22 mouse cellular contexts compared by ENCODE assay signal in the genomic region with DNA sequence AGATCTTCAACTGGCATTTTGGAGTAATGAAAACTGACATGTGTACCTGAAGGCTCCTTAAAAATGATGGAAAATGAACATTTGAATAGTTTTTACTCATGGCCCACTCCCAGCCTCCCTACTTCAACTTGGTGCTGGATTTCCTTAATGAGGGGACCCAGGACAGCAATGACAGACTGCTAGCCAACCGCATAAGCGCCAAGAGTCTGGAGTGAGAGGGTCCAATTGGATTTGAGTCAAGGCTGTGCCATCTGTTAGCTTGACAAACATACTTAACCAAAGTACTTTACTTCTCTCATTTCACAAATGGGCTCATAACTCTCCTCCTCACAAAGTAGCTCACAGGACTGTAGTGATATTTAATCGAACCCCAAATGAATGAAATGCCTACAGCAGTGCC.
DNase-seq lines count a peak whose midpoint lies in the region; ATAC-seq lines count a peak whose summit lies in the region.
"Had no signal": no experiment of that assay in that cellular context is flagged by ENCODE, and none has a peak within 500 bp of the region (broad histone marks: within the 10 kb centered on the region; RNA-seq: fewer than 3 reads in every experiment).

No protein-coding gene starts in this region.

- H3K4me2 ChIP-seq in forebrain, embryonic 14.5 days (ENCODE audit: low read length) = no peak overlapping the region
- H3K4me2 ChIP-seq in forebrain, embryonic 13.5 days = no peak overlapping the region
- H3K4me2 ChIP-seq in midbrain, embryonic 11.5 days = no peak overlapping the region
- no peak overlapping the region for H3K4me2 ChIP-seq in midbrain, embryonic 15.5 days
- H3K4me2 ChIP-seq: embryonic facial prominence, embryonic 12.5 days; embryonic facial prominence, embryonic 15.5 days; heart, embryonic 11.5 days; hindbrain, embryonic 12.5 days; hindbrain, embryonic 15.5 days; intestine, embryonic 15.5 days had no signal

- DNase-seq in forebrain, embryonic 14.5 days (ENCODE audit: low spot score) = peak; percentile 42
- peak; percentile 25 to 26 for DNase-seq in layer of hippocampus, postnatal 10 days (ENCODE audit: low spot score in 2 of 2)
- no peak for DNase-seq in layer of hippocampus, adult 18-20 months (ENCODE audit: low spot score in 2 of 2)
- DNase-seq in midbrain, embryonic 11.5 days (ENCODE audit: low spot score, missing footprints) = peak; percentile 28
- DNase-seq: adrenal gland, adult 2 months; adrenal gland, postnatal 14 days; cerebellum, adult 11 months; cerebellum, adult 2 months; cerebellum, postnatal 25 days; gastrocnemius, adult 2 months; gastrocnemius, postnatal 14 days; kidney, adult 11 months had no signal

- no peak overlapping the region for H3K9ac ChIP-seq in forebrain, embryonic 14.5 days (ENCODE audit: low read length)
- H3K9ac ChIP-seq in forebrain, embryonic 13.5 days = no peak overlapping the region
- no peak overlapping the region for H3K9ac ChIP-seq in midbrain, embryonic 11.5 days (ENCODE audit: low read length)
- no peak overlapping the region for H3K9ac ChIP-seq in midbrain, embryonic 15.5 days
- H3K9ac ChIP-seq: embryonic facial prominence, embryonic 12.5 days; embryonic facial prominence, embryonic 15.5 days; hindbrain, embryonic 12.5 days; hindbrain, embryonic 15.5 days; intestine, embryonic 15.5 days had no signal

- 91% methylated on average over 3 of the region's 3 CpGs for WGBS in forebrain, embryonic 14.5 days
- 88% methylated on average over 3 of the region's 3 CpGs for WGBS in forebrain, embryonic 13.5 days
- 94% methylated on average over 3 of the region's 3 CpGs for WGBS in midbrain, embryonic 11.5 days
- 92% methylated on average over 3 of the region's 3 CpGs for WGBS in midbrain, embryonic 15.5 days

- no peak for ATAC-seq in forebrain, embryonic 14.5 days
- no peak; the same call in 1 of the 2 replicates for ATAC-seq in forebrain, embryonic 13.5 days
- ATAC-seq in midbrain, embryonic 11.5 days (ENCODE audit: low FRiP score) = no peak
- ATAC-seq in midbrain, embryonic 15.5 days (replicated peaks) = no peak
- ATAC-seq in inflammation-experienced regulatory T-cells, adult 6 months = no peak
- ATAC-seq: CD4-positive, CD25-positive, alpha-beta regulatory T cell, adult 4 months; intestine, embryonic 15.5 days had no signal

- no peaks in the 10 kb centered on the region for H3K4me1 ChIP-seq in forebrain, embryonic 14.5 days (ENCODE audit: control insufficient read depth, insufficient read depth, low read length)
- no peaks in the 10 kb centered on the region for H3K4me1 ChIP-seq in forebrain, embryonic 13.5 days
- no peaks in the 10 kb centered on the region for H3K4me1 ChIP-seq in midbrain, embryonic 11.5 days (ENCODE audit: control insufficient read depth, insufficient read depth, low read length)
- H3K4me1 ChIP-seq in midbrain, embryonic 15.5 days = no peaks in the 10 kb centered on the region
- H3K4me1 ChIP-seq: embryonic facial prominence, embryonic 12.5 days; embryonic facial prominence, embryonic 15.5 days; hindbrain, embryonic 12.5 days; hindbrain, embryonic 15.5 days; intestine, embryonic 15.5 days had no signal

- H3K27me3 ChIP-seq in forebrain, embryonic 14.5 days (replicated peaks; ENCODE audit: control insufficient read depth, insufficient read depth, low read length) = no peaks in the 10 kb centered on the region
- H3K27me3 ChIP-seq in forebrain, embryonic 13.5 days = no peaks in the 10 kb centered on the region
- H3K27me3 ChIP-seq in midbrain, embryonic 11.5 days (ENCODE audit: control insufficient read depth, insufficient read depth, low read length) = no peaks in the 10 kb centered on the region
- no peaks in the 10 kb centered on the region for H3K27me3 ChIP-seq in midbrain, embryonic 15.5 days (replicated peaks)
- H3K27me3 ChIP-seq: embryonic facial prominence, embryonic 12.5 days; embryonic facial prominence, embryonic 15.5 days; hindbrain, embryonic 12.5 days; hindbrain, embryonic 15.5 days; intestine, embryonic 15.5 days had no signal

- no peaks in the 10 kb centered on the region for H3K9me3 ChIP-seq in forebrain, embryonic 14.5 days (replicated peaks; ENCODE audit: control insufficient read depth, low read length)
- peaks cover 3% of the 10 kb centered on the region; the same call in 1 of the 2 replicates for H3K9me3 ChIP-seq in forebrain, embryonic 13.5 days (replicated peaks)
- no peaks in the 10 kb centered on the region for H3K9me3 ChIP-seq in midbrain, embryonic 11.5 days (ENCODE audit: control insufficient read depth, low read length)
- H3K9me3 ChIP-seq in midbrain, embryonic 15.5 days = no peaks in the 10 kb centered on the region
- H3K9me3 ChIP-seq: embryonic facial prominence, embryonic 12.5 days; embryonic facial prominence, embryonic 15.5 days; hindbrain, embryonic 12.5 days; hindbrain, embryonic 15.5 days; intestine, embryonic 15.5 days had no signal

- no peak overlapping the region for H3K27ac ChIP-seq in forebrain, embryonic 14.5 days (ENCODE audit: low read depth, low read length)
- no peak overlapping the region for H3K27ac ChIP-seq in forebrain, embryonic 13.5 days
- no peak overlapping the region for H3K27ac ChIP-seq in midbrain, embryonic 11.5 days (ENCODE audit: low read depth, low read length)
- H3K27ac ChIP-seq in midbrain, embryonic 15.5 days = no peak overlapping the region
- H3K27ac ChIP-seq: embryonic facial prominence, embryonic 12.5 days; embryonic facial prominence, embryonic 15.5 days; gastrocnemius, adult 2 months; hindbrain, embryonic 12.5 days; hindbrain, embryonic 15.5 days; intestine, embryonic 15.5 days had no signal

- no peaks in the 10 kb centered on the region for H3K36me3 ChIP-seq in forebrain, embryonic 14.5 days (ENCODE audit: control insufficient read depth, insufficient read depth, low read length)
- no peaks in the 10 kb centered on the region for H3K36me3 ChIP-seq in forebrain, embryonic 13.5 days (ENCODE audit: poor library complexity, severe bottlenecking)
- H3K36me3 ChIP-seq in midbrain, embryonic 11.5 days (ENCODE audit: control insufficient read depth, insufficient read depth, low read length) = no peaks in the 10 kb centered on the region
- no peaks in the 10 kb centered on the region for H3K36me3 ChIP-seq in midbrain, embryonic 15.5 days (replicated peaks)
- H3K36me3 ChIP-seq: embryonic facial prominence, embryonic 12.5 days; embryonic facial prominence, embryonic 15.5 days; hindbrain, embryonic 12.5 days; hindbrain, embryonic 15.5 days; intestine, embryonic 15.5 days had no signal

- H3K4me3 ChIP-seq in forebrain, embryonic 14.5 days (ENCODE audit: low read depth, low read length) = no peak overlapping the region
- H3K4me3 ChIP-seq in forebrain, embryonic 13.5 days = no peak overlapping the region
- H3K4me3 ChIP-seq in midbrain, embryonic 11.5 days (ENCODE audit: low read depth, low read length) = no peak overlapping the region
- no peak overlapping the region for H3K4me3 ChIP-seq in midbrain, embryonic 15.5 days
- H3K4me3 ChIP-seq: embryonic facial prominence, embryonic 12.5 days; embryonic facial prominence, embryonic 15.5 days; gastrocnemius, adult 2 months; hindbrain, embryonic 12.5 days; hindbrain, embryonic 15.5 days; intestine, embryonic 15.5 days had no signal

Comparison
In these comparisons a context has a peak if more than half of its experiments do, and no peak if none do; other contexts are left out.
1. DNase-seq: peak in forebrain, embryonic 14.5 days (single experiment), layer of hippocampus, postnatal 10 days (2 of 2) and midbrain, embryonic 11.5 days (single experiment); none in layer of hippocampus, adult 18-20 months (0 of 2).